Mouse (Mus musculus) C2C12 (cell line): Measurements from ENCODE around the gene Cdk5rap3. TPM values are rescaled to one million over a fixed set of nuclear protein-coding genes. Genes with fewer than 3 reads are reported as not detected.

ENCODE experiments used
- H3K27me3 ChIP-seq: one replicate; pipeline ENCODE4 v1.6.1; 2011; ENCODE audit not compliant: control insufficient read depth, insufficient read depth, insufficient read length
- H3K36me3 ChIP-seq: one replicate; pipeline ENCODE4 v1.6.1; 2011; ENCODE audit not compliant: control insufficient read depth, insufficient read depth
- H3K4me3 ChIP-seq: one replicate; pipeline ENCODE4 v1.5.1; 2011; ENCODE audit warnings: mild to moderate bottlenecking, control low read depth; ENCODE audit not compliant: poor library complexity, insufficient read depth, severe bottlenecking
- H3K79me2 ChIP-seq: one replicate; pipeline ENCODE4 v1.6.1; 2011; ENCODE audit not compliant: control insufficient read depth, insufficient read depth
- H3K79me3 ChIP-seq: one replicate; pipeline ENCODE4 v1.6.1; 2011; ENCODE audit warnings: low read depth, control low read depth
- H3ac ChIP-seq: one replicate; pipeline ENCODE3; 2011; ENCODE audit warnings: low read depth; ENCODE audit not compliant: control insufficient read depth, insufficient read length
- CEBPB ChIP-seq: IDR thresholded peaks from one replicate; pipeline ENCODE4 v1.6.1; 2011; ENCODE audit warnings: low read depth, mild to moderate bottlenecking, control low read depth, moderate library complexity
- CTCF ChIP-seq: IDR thresholded peaks from one replicate; pipeline ENCODE4 v1.5.1; 2011; ENCODE audit not compliant: control insufficient read depth, insufficient read depth, insufficient read length
- FOSL1 ChIP-seq: IDR thresholded peaks from one replicate; pipeline ENCODE4 v1.8.0; 2011; ENCODE audit warnings: mild to moderate bottlenecking, low read length; ENCODE audit not compliant: poor library complexity, insufficient read depth, severe bottlenecking
- MAX ChIP-seq: IDR thresholded peaks from one replicate; pipeline ENCODE4 v1.6.1; 2011; ENCODE audit warnings: mild to moderate bottlenecking, control low read depth
- MYOD1 ChIP-seq: IDR thresholded peaks from one replicate; pipeline ENCODE4 v1.6.1; 2011; ENCODE audit warnings: low read depth; ENCODE audit not compliant: control insufficient read depth, insufficient read length
- MYOG ChIP-seq: IDR thresholded peaks from one replicate; pipeline ENCODE4 v1.6.1; 2011; ENCODE audit not compliant: control insufficient read depth, insufficient read length; ENCODE audit errors: extremely low read depth
- USF1 ChIP-seq: IDR thresholded peaks from one replicate; pipeline ENCODE4 v1.6.1; 2011; ENCODE audit warnings: low read depth, mild to moderate bottlenecking, control low read depth, moderate library complexity
- polyA plus RNA-seq: library from polyadenylated mRNA; unstranded; fragments of >200 nt; fragmentation: generic; extraction: Trizol; gene quantifications from one replicate; pipeline ENCODE4 v1.2.1, GENCODE M21; 2012; ENCODE audit warnings: missing spikeins

The Cdk5rap3 gene
- polyA plus RNA-seq, 1 experiment = 33.1 TPM

GRCm38 (mm10) chr11:96873601-96874140 lies 42.6 kb downstream of the Cdk5rap3 start:
- no peaks in the 10 kb centered on the region for H3K27me3 ChIP-seq
- no peaks in the 10 kb centered on the region for H3K79me2 ChIP-seq
- H3ac ChIP-seq = peak overlapping the region; percentile 54
- TF ChIP-seq MYOG (no peak), FOSL1 (no peak), MYOD1 (peak; percentile 83), USF1 (no peak), MAX (no peak)
- H3K79me3 ChIP-seq = no peaks in the 10 kb centered on the region
- H3K36me3 ChIP-seq = no peaks in the 10 kb centered on the region
- H3K4me3 ChIP-seq = no peak overlapping the region

GRCm38 (mm10) chr11:96872441-96873379 lies 43.6 kb downstream of the Cdk5rap3 start:
- no peaks in the 10 kb centered on the region for H3K79me3 ChIP-seq
- no peak overlapping the region for H3K4me3 ChIP-seq
- no peak overlapping the region for H3ac ChIP-seq
- H3K36me3 ChIP-seq = no peaks in the 10 kb centered on the region
- H3K79me2 ChIP-seq = no peaks in the 10 kb centered on the region
- no peak for TF ChIP-seq CEBPB
- no peak for TF ChIP-seq USF1
- no peak for TF ChIP-seq MYOD1
- TF ChIP-seq MAX = no peak
- no peak for TF ChIP-seq FOSL1
- TF ChIP-seq CTCF = no peak
- TF ChIP-seq MYOG = no peak
- no peaks in the 10 kb centered on the region for H3K27me3 ChIP-seq

GRCm38 (mm10) chr11:96867149-96867548 lies 49.1 kb downstream of the Cdk5rap3 start:
- H3K4me3 ChIP-seq = no peak overlapping the region
- no peaks in the 10 kb centered on the region for H3K36me3 ChIP-seq
- H3K79me3 ChIP-seq = no peaks in the 10 kb centered on the region
- TF ChIP-seq CTCF (peak; percentile 54), USF1 (no peak)
- no peaks in the 10 kb centered on the region for H3K27me3 ChIP-seq
- H3ac ChIP-seq = no peak overlapping the region
- H3K79me2 ChIP-seq = no peaks in the 10 kb centered on the region

- no peak for TF ChIP-seq MAX
- no peak for TF ChIP-seq FOSL1
- TF ChIP-seq USF1 = no peak
- TF ChIP-seq CTCF = no peak
- TF ChIP-seq MYOD1 = no peak
- TF ChIP-seq CEBPB = no peak
- no peak for TF ChIP-seq MYOG
- Histone ChIP-seq H3K27me3 (no peaks in the 10 kb centered on the region), H3K36me3 (no peaks in the 10 kb centered on the region), H3K79me3 (no peaks in the 10 kb centered on the region), H3ac (peak overlapping the region; percentile 31), H3K79me2 (no peaks in the 10 kb centered on the region), H3K4me3 (no peak overlapping the region)
These were observed 52.9 kb downstream of the Cdk5rap3 start for GRCm38 (mm10) chr11:96863206-96863995.

GRCm38 (mm10) chr11:96862534-96862933 lies 53.8 kb downstream of the Cdk5rap3 start:
- H3K4me3 ChIP-seq = no peak overlapping the region
- no peak for TF ChIP-seq CTCF
- no peak for TF ChIP-seq MYOG
- no peak for TF ChIP-seq USF1
- no peak for TF ChIP-seq MAX
- no peak for TF ChIP-seq MYOD1
- no peak for TF ChIP-seq CEBPB
- no peak for TF ChIP-seq FOSL1

More at GRCm38 (mm10) chr11:96862534-96862933, 53.8 kb downstream of the Cdk5rap3 start:
- H3K27me3 ChIP-seq = no peaks in the 10 kb centered on the region
- no peaks in the 10 kb centered on the region for H3K79me2 ChIP-seq
- H3ac ChIP-seq = no peak overlapping the region
- H3K79me3 ChIP-seq = no peaks in the 10 kb centered on the region
- H3K36me3 ChIP-seq = no peaks in the 10 kb centered on the region
